Mouse (Mus musculus) adrenal gland, postnatal 10 days (tissue): ENCODE measurements around the gene Neurl1b. TPM values are rescaled to one million over a fixed set of nuclear protein-coding genes. Genes with fewer than 3 reads are reported as not detected.

Experiments
- DNase-seq: peaks from one replicate; pipeline ENCODE4 v3.0.0; 2021; ENCODE audit warnings: mixed read lengths
- total RNA-seq, 2 experiments: library from RNA; stranded (reverse); gene quantifications; 2 replicates each; pipeline ENCODE4 v1.2.3; 2021

Neurl1b gene
- total RNA-seq, 2 experiments from 2014 or later = 43.6 to 44.0 TPM

DNA sequence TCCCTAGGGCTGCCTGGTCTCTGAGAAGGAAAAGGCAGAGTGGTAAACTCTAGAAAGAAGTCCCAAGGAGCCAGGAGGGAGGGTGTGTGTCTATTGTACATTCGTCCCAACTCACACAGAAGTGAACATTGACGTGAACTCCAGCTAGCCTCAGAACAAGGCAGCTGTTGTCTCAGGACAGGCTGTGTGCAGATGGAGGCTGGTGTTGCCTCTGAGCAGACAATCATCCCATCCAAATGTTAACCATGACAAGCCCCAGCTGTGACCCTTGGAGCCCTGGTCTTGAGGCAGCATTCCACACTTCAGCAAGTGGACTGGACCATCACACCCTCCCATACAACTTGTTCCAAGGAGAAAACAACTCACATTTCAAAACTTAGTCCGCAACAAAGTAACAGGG, 77.6 kb downstream of the Neurl1b start:
- DNase-seq = no peak

DNA sequence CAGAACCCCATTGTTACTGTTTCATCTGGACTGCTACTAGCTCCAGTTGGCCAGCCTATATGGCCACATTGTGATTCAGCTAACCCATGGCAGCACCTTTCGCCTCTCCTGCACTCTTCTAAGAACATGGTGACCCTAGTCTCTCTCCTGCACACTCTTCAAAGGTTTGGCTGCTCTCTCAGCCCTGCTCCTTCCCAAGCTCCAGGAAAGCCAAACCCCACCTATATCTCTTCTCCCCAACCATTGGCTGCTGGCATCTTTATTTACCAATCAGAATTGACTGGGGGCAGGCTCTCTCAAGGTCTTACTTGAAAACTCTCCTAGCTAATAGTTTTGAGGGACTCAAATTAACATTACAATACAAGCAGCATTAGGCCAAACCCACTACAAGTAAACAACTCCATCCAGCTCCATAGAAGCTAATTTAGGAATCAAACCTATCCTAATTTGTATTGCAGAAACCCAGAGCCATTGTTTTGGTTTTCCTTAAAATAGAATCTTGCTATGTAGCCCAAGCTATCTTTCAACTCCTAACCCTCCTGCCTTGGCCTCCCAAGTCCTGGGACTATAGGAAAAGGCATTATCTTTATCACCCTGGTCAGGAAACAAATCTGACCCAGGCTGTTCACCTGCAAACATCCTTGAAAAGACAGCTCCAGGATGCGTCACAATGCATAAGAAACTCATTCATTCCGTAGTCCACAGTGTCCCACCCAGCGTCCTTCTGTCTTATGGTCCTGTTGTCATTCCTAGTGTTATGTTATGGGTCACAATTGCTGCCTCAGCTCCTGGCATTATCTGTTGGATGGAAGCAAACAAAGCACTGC, 80.2 kb downstream of the Neurl1b start:
- no peak for DNase-seq

Other genes starting within 250 kb of the Neurl1b start
- gene Pdia2, start 215.7 kb upstream of the Neurl1b start, total RNA-seq = 1 to 10 TPM; 1.4 to 2.2 TPM
- 10 to 100 TPM in 1 of 2 experiments, 1 to 10 TPM in 1; 8.7 to 21.2 TPM for gene Rgs11, start 211.9 kb upstream of the Neurl1b start, total RNA-seq
- 10 to 100 TPM in 1 of 2 experiments, 1 to 10 TPM in 1; 8.6 to 15.8 TPM for gene Arhgdig, start 207.0 kb upstream of the Neurl1b start, total RNA-seq
- 100 to 1,000 TPM in 1 of 2 experiments, 10 to 100 TPM in 1; 91.9 to 103 TPM for gene Fam234a, start 170.6 kb upstream of the Neurl1b start, total RNA-seq
- 10 to 100 TPM; 44.7 to 62.8 TPM for gene Luc7l, start 161.9 kb upstream of the Neurl1b start, total RNA-seq
- 100 to 1,000 TPM; 137 to 143 TPM for gene Ergic1, start 146.7 kb downstream of the Neurl1b start, total RNA-seq
- 10 to 100 TPM; 40.3 to 89.1 TPM for gene Dusp1, start 147.3 kb downstream of the Neurl1b start, total RNA-seq
- gene Atp6v0e, start 248.4 kb downstream of the Neurl1b start, total RNA-seq = 100 to 1,000 TPM; 180 to 190 TPM